Mouse (Mus musculus) gastrocnemius, postnatal 14 days (tissue): Measurements from ENCODE around the gene Susd1. TPM values are rescaled to one million over a fixed set of nuclear protein-coding genes. Genes with fewer than 3 reads are reported as not detected.

Experiments used
- DNase-seq: peaks from one replicate; pipeline ENCODE4 v3.0.0; 2021; ENCODE audit warnings: mixed read lengths
- intact Hi-C: fragments of 180-260 bp; cut with DNase I; formaldehyde crosslinking; loops from one replicate; pipeline ENCODE4 v1.15.1; 2025; ENCODE audit warnings: low total_unique reads
- total RNA-seq, 2 experiments: library from RNA; stranded (reverse); gene quantifications; 2 replicates each; pipeline ENCODE4 v1.2.3; 2021

Gene Susd1
- total RNA-seq, 2 experiments from 2014 or later = 0.40 to 1.3 TPM

DNA sequence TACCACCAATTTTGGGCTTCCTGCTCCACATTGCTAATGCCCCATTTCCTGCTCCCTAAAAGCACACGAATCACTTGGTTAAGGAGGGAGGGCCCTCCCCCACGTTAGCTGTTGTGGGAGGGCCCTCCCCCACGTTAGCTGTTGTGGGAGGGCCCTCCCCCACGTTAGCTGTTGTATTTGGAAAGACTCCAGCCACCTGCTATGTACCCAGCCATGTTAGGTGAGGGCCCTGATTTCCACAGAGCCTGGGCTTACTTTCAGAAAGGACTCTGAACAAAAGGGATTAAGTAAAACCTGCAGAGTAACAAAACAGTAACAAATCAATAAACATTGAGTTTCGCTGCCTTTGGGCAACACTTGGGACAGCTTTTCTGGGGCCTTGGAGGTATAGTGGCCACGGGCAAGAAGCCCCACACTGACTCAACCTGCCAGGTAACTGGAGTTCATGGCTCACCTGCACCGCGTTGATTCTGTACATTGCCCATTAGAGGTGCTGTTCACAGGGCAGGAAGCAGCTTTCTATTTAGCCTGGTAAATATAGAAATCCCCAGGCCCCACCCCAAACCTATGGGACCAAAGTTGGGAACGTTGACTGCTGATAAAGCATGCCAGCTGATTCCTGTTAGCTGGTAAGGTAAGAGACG is 107.3 kb downstream of the Susd1 start:
- intact Hi-C loops = no loop called here
- DNase-seq = no peak

DNA sequence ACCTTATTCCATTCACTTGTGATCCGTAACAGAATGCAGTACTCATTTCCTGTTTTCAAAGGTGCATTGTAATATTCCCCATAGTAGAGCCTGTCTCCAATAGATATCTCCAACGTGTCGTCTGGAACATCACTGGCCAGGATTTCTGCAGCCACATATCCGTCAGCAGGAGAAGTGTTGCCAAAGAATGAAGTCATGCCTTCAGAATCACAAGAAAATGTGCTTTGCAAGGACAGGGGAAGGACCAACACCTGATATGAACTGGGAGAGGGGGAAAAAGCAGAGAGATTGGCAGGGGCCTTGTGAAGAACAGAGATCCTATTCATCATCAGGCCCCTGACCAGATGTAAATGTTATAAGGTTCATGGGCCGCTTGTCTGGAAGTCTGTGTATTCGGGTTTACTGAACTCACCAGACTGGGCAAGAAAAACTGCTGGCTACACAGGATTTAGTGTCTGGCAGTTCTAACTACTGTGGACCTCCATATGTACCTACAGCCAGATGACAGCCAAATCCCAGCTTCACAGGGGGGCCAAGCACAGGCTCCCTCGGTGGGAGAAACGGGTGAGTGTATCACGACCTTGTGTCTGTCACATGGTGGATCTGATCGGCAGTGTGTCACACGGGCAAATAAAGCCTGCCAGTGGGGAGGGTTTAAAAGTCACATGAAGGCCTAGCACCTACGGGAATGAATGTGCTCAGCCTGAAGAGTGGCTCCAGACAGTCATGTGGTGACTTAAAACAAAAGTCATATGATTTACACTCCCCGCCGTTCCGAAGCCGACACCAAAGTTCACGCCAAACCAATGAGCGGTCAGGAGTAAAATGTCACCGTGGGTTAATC is 108.8 kb downstream of the Susd1 start:
- intact Hi-C loops = no loop called here
- no peak for DNase-seq

DNA sequence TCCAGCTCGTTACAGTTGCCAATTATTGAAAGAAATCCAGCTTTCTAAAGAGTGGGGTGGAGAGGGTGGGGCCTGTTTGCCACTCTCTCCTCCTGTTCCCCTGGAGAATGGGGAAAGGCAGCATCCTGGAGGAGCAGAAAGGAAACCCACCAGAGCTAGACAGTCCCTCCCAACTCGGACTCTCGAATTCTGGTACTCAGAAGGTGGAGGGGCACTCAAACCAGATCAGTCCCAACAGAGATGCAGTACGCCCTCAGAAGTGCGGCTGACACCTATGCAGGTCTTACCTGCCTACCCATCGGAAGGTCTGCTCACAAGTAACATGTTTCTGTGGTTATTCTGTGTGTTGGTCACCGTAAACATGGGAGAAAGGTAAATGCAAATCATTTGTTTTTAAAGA is 109.6 kb downstream of the Susd1 start:
- intact Hi-C loops = no loop called here
- DNase-seq = no peak

- intact Hi-C loops = no loop called here
- no peak for DNase-seq
Observed at GRCm38 (mm10) chr4:59327986-59328385, 110.4 kb downstream of the Susd1 start.

DNA sequence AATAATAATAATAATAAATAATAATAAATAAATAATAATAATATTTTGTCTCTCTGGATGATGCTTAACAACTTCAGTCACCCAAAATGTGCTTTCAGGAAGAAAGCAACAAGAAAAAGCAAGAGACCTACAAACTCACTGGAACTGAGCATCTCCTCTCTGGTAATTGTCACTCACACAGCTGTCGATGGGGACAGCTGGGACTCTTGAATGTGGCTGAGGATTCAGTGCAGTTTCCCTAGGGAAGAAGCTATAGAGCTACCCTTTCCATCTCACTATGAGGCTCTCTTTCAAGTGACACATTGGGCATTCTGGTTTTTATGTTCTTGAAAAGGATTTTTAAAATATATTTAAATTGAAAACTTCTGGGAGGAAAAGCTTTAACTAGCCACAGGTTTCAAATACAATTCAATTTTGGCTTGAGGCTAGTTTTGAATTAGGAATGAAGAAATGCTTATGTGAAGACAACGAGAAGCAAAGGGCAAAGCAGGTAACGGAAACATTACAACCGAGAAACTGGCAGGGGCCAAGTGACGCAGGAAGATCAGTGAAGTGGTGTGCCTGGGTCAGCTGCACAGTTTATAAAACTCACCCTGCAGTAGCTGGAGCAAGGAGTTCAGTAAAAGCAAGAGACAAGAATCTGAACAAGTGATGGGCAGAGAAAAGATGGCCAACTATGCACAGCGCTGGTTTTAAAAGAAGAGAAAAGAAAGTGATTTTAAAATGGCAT is 112.2 kb downstream of the Susd1 start:
- DNase-seq = no peak
- intact Hi-C loops = no loop called here

DNA sequence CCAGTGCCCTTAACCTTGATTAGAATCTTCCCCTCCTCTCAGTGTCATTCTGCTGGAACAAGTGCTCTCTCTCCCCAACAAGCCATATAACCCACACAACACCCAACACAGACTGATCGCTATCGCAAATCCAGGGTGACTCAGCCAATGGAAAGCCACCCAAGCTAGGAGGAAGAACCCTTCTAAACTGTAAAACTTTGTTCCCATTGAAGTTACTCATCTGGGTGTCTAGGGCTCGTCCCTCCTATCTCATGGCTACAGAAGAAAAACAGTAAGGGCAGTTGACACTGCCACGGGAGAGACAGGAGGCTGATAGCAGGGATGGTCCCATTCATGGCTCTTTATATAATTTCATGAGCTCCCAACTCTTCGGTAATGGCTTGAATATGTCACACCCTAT is 114.1 kb downstream of the Susd1 start:
- intact Hi-C loops = no loop called here
- DNase-seq = no peak

GRCm38 (mm10) chr4:59323231-59323651 is 115.2 kb downstream of the Susd1 start:
- intact Hi-C loops = no loop called here
- peak; percentile 27 for DNase-seq

- intact Hi-C loops = no loop called here
- DNase-seq = no peak
Observed at GRCm38 (mm10) chr4:59322733-59323132, 115.7 kb downstream of the Susd1 start.

DNA sequence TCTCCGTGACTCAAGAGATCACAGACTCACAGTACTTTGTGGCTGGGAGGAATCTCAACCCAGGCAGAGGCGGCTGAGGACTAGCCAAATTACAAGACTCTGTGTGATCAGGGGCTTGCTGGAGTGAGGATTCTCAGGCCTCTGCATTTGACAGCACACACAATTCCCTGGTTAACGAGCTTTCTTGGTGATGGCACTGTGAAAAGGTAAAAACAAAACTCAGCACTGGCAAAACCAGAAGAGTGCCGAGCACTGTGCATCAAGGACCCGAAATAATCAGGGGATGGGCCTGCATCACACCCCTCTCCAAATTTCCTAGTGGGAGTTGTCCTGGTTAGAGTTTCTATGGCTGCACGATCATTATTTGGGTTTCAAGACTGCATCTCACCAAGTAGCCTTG is 116.4 kb downstream of the Susd1 start:
- no peak for DNase-seq
- intact Hi-C loops = no loop called here

DNA sequence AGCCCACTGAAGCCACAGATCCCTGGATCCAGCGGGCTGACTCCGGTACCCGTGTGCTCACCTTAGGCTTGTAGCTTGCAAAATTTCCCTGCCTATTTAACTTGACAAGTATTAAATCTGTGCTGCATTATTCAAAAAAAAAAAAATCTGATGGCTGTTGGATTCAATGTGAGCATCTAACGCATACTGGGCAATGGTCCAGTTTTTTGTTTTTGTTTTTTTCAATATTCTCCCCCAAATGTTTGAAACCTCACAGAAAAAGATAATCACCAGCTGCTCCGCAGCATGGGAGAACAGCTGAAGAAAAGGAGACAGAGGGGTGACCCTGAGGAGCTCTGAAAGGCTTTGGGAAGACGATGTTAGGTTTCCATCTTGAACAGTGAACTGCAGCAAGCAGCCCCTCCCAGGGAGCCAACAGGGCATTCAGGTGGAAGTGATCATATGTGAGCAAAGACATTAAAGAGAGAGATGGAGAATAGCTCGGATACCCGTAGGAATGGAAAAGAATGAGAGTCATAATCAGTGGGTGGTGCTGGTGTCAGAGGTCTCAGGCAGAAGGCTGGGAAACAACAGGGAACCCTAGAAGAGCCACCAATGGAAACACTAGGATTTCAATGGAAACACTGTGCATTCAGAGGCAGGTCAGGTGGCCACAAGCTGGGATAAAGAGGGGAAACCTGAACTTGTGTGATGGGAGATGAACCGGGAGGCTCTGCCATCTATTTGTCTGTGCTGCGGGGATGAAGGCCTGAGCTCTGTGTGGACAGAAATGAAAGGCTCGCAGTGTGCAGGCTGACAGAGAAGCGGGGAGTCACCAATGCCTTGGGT is 117.0 kb downstream of the Susd1 start:
- no peak for DNase-seq
- intact Hi-C loops = no loop called here

GRCm38 (mm10) chr4:59319136-59319941 is 119.1 kb downstream of the Susd1 start:
- intact Hi-C loops = no loop called here
- DNase-seq = no peak

- no peak for DNase-seq
- intact Hi-C loops = no loop called here
Observed at GRCm38 (mm10) chr4:59318602-59319001, 119.8 kb downstream of the Susd1 start.

GRCm38 (mm10) chr4:59315553-59316405 is 122.7 kb downstream of the Susd1 start:
- DNase-seq = peak; percentile 7
- intact Hi-C loops = no loop called here

GRCm38 (mm10) chr4:59314939-59315552 is 123.4 kb downstream of the Susd1 start:
- DNase-seq = peak; percentile 14
- intact Hi-C loops = no loop called here

GRCm38 (mm10) chr4:59312945-59313344 is 125.5 kb downstream of the Susd1 start:
- peak; percentile 67 for DNase-seq
- intact Hi-C loops = no loop called here

- no peak for DNase-seq
- intact Hi-C loops = no loop called here
Observed at GRCm38 (mm10) chr4:59310590-59310989, 127.8 kb downstream of the Susd1 start.

DNA sequence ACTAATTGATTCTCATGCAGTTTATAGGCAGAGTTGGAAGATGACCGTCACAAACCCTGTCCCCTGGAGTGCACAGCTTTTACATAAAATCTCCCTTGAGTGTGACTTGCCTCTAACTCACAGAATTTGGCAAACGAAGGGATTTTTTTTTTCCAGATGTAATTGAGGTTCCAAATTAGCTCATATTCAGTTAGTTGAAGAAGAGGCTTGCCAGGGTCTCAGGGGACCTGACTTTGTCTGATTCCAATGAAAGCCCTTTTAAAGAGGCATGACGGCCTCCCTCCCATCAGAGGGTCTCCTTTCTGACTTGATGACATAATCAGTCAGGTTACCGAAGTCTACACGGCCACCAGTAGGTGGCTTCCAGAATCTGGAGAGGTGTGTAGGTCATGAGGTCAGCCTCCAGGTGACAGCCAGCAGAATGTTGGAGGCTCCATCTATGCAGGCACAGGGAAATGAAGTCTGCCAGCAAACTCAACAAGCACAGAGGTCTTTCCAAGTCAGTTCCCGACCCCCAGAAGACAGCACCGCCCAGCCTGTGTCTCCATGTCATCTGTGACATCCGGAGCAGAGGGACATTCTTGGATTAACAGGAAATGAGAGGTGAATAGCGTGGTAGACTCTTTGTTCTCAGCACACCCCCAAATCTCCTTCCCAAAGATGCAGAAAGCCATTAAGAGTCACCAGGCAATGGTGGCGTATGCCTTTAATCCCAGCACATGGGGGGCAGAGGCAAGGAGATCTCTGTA is 130.4 kb downstream of the Susd1 start:
- intact Hi-C loops = no loop called here
- DNase-seq = peak; percentile 38
